Mouse (Mus musculus) urinary bladder, adult 18-20 months (tissue): ENCODE results near the gene Vsig8.

ENCODE experiments used
- DNase-seq, 2 experiments: peaks; one replicate each; pipeline ENCODE4 v3.0.0; 2022; ENCODE audit warnings: low spot score in 2 of 2, mixed read lengths in 2 of 2

Gene Vsig8

GRCm38 (mm10) chr1:172528701-172529100 lies 27.0 kb upstream of the Vsig8 start:
- peak; percentile 85 to 86 for DNase-seq

DNA sequence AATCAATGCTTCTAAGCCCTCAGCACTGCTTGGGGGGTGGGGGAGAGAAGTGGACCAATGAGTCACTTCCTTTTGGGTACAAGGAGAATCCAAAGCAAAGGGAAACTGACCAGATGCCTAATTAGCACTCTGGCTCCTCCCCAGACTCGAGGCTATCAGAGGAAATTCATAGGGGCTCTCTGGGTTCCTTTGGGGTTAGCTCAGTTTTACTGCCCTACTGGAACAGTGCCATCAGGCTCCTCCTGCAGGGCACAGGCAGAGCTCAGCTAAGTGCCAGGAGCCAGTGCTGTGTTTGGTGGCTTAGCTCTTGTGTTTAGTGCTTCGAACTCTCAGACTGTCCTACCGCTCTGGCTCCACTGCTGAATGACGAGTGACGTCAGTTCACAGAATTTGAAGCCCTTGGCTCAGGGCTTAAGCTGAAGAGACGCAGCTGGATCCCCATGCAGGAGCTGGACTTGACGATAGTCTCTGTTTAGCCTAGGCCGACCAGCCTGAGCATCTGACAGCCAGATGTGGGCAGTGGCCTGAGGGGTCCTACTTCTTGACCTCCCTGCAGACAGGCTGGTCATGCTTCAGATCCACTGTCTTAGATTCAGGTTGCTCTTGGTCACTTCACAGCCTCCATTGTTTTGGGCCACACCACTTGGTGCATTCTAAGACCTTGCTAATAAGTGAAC lies 25.1 kb upstream of the Vsig8 start:
- no peak for DNase-seq

- DNase-seq: peak in 1 of 2 experiments; percentile 55
These were observed 23.2 kb upstream of the Vsig8 start for GRCm38 (mm10) chr1:172532551-172532950.

GRCm38 (mm10) chr1:172535116-172535515 lies 20.6 kb upstream of the Vsig8 start:
- DNase-seq: no peak

GRCm38 (mm10) chr1:172539827-172540226 lies 15.9 kb upstream of the Vsig8 start:
- DNase-seq: peak in 1 of 2 experiments; percentile 45

DNA sequence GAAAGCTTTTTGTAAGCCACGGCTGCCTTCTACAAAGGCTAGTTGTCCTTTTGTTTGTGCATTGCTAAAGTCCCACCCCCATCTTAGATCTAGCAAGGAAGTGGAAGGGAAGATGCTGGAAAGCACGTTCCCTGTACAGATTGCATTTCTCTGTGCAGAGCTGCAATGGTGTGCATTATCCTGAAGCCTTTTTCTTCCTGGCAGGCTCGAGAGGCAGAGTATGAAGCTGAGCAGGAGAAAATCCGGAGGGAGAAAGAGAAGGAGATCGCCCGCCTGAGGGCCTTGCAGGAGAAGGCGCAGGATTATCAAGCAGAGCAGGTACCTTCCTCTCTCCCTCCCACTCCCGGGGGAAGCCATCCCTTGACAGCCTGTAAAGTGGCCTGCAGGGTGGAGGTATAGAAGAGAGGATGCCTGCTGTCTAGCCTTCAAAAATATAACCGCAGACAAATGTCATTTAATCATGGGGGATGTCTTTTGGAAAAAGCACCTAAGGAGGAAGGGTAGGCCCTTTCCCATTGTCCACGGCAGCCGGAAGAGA lies 15.4 kb upstream of the Vsig8 start:
- DNase-seq: no peak

DNA sequence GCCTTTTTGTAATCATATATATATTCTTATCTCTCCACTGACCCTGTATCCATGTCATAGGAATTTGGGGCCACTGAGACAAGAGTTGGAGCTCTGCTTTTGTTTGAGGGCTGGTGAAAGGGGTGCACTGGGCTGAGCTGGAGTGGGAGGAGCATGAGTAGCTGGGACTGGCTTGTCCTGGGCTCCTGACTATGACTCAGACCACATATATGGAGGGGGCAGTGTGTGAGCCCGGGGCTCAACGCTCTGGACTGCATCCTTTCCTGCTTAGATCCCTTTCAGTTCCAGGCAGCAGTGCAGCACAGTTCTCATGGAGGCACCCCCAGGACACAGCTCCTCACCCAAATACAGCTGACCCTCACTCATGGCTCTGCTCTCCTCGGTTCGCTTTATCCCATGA lies 9.7 kb upstream of the Vsig8 start:
- no peak for DNase-seq

DNA sequence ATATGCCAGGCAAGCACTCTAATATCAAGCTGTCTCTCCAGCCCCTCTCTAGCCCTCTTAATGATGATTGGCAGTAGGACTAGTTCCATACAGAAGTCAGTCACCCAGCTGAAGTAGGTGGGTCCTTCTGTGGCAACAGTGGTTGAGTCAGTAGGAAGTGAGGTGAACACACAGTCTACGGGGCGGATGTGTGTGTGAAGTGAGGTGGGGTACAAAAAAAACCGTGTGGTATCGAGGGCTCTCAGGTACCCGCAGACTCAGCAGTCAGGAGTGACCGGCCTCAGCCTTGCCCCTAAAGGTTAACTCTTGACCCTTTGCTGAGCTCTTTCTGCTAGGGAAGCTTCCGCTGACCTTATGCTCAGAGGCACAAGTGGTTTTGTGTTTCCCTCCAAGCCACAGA lies 7.2 kb upstream of the Vsig8 start:
- no peak for DNase-seq

DNA sequence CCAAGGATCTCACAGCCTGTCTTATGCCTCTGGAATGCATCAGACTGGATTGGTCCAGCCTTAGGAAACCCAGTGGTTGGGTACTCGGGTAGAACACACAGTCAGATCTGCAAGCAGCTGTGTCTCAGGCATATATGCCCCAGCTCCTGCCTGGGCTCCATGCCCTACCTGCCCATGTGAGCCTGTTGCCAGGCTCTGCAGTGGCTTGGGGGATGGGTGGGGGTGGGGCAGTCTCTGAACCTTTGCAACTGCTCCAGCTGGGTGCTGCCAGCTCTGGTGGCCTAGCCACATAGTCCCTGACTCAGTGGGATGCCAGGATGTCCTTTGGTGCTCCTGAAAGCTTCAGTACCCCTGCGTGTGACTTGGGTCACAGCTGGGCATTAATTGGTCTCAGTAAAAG lies 6.4 kb upstream of the Vsig8 start:
- no peak for DNase-seq

DNA sequence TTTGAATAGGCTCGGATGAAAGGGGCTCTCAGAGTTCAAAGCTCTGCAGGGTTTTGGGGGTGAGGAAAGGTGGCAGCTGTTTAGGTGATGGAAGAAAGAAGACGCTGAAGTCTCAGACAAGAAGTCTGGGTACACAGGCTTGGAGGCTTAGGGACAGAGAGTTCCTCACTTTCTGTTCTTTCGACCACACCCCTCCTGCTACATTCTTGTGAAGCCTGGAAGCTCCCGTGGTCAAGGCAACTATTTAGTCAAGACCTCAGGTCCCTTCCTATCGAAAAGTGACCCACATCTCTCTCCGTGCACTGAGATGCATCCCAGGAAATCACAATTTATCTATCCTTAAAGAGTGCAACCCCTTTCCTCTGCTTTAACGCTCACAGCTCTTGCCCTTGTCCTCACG lies 6.0 kb upstream of the Vsig8 start:
- no peak for DNase-seq

DNA sequence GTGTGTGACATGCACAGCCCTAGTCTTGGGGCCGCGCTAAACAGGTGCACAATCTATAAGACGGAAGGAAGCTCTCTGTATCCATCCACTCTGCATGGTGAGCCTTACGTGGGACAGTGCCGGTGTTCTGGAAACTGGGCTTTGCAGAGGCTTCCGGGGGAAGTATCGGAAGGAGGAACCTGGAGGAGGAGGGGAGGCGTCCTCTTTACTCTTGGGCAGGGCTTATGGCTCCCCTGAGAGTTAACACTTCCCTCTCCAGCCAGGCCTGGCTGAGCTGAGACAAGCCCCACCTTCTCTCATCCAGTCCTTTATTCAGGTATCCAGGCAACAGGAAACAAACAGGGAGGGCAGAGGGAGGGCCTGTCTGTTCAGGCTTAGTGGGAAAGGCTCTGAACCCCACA lies 5.2 kb upstream of the Vsig8 start:
- peak in 1 of 2 experiments; percentile 59 for DNase-seq

- DNase-seq: no peak
These were observed 4.7 kb upstream of the Vsig8 start for GRCm38 (mm10) chr1:172551009-172551408.

- DNase-seq: no peak
These were observed 3.1 kb upstream of the Vsig8 start for GRCm38 (mm10) chr1:172552623-172553022.

- DNase-seq: peak; percentile 67 to 89
These were observed 7.1 kb downstream of the Vsig8 start for GRCm38 (mm10) chr1:172562641-172563464.

- no peak for DNase-seq
These were observed 7.7 kb downstream of the Vsig8 start for GRCm38 (mm10) chr1:172563465-172563828.

GRCm38 (mm10) chr1:172566131-172566530 lies 10.4 kb downstream of the Vsig8 start:
- DNase-seq: no peak

DNA sequence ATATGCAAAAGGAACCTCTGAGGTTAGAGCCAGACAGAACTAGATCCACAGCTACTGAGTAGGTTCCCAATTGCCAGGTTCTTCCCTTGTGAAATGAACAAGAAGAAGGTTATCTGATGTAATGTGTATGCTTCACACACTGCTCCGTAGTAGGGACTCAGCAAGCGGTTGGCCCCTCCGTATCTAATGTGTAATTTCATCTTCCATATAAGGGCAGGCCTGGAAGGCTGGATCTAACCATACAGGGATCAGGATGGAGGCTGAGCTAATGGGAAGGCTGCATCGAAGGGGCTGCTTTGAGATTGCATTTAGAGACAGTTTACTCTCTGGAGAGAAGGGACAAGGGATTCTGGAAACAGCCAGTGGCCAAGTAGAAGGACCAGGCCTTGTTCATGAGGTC lies 12.0 kb downstream of the Vsig8 start:
- no peak for DNase-seq

DNA sequence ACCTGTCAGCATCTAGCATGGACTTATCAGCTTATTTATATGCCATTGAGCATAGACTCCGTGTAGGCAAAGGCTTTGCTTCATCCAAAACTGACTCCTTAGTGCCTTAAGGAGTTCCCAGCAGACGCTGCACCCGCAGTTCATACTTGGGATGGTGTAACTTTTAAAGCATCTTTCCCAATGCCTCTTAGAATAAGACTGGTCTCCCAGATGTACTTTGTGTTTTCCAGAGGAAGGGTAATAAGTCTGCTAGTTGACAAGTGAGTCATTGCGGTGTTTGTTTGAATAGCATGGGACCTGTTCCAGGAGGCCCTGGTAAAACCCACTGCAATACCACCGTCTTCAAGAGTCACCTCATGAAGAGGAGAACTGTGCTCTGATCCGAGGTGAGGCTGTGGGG lies 24.4 kb downstream of the Vsig8 start:
- DNase-seq: no peak

DNA sequence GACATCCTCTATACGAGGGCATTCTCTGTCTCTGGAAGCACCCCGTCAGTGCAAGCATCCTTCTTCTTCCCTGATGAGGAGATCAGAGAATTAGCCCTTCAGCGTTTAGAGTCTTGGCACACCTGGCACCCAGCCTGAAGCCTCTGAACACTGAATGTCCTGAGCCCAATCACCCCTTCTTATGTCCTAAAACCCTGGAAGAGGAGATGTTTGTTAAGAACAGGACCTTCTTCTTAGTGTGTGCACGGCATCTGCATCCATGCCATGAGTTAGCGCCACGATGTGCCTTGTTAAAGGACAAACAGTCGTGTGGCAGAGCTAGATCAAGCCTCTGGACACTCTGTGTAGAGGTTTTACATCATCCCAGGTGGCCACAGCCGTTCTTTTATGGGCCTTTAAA lies 26.7 kb downstream of the Vsig8 start:
- no peak for DNase-seq

DNA sequence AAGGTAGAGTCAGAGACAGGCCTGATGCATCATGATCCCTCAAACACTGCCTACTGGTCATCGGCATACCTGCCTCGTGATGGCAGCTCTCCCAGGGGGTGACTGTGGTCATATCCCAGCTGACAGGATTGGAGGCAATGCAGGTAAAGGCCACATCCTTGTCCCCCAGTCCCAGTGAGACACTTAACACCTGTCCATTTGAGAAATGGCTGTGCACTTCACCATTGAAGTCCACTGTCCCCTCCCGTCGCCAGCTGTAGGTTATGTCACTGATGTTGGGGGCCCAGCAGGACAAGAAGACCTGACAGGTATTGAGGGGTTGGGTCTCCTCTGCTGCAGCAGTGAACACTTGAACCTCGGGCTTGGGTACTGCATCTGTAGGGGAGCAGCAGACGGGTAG lies 28.5 kb downstream of the Vsig8 start:
- DNase-seq: no peak

DNA sequence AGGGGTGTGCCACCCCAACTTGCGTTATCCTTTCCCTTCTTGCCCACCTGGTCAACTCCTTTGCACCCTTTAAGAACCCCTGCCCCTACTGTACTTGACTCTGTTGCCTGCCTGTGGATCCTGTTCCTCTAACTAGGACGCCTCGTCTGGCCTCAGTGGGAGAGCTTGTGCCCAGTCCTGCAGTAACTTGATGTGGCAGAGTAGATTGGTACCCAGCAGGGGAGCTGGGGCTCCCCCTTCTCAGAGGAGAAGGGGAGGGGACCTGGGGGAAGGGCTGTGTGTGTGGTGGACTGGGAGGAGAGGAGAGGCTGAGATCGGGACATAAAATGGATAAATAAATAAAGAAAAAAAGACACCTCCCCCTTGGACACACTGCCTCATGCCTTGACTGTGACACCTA lies 29.3 kb downstream of the Vsig8 start:
- no peak for DNase-seq

GRCm38 (mm10) chr1:172585612-172586567 lies 30.2 kb downstream of the Vsig8 start:
- DNase-seq: no peak
